Mouse (Mus musculus): ENCODE measurements around the gene Kcnv2. TPM values are rescaled to one million over a fixed set of nuclear protein-coding genes. Genes with fewer than 3 reads are reported as not detected.

Kcnv2 gene
- polyA plus RNA-seq, 1 experiment from 2014 or later, result not detected

DNA sequence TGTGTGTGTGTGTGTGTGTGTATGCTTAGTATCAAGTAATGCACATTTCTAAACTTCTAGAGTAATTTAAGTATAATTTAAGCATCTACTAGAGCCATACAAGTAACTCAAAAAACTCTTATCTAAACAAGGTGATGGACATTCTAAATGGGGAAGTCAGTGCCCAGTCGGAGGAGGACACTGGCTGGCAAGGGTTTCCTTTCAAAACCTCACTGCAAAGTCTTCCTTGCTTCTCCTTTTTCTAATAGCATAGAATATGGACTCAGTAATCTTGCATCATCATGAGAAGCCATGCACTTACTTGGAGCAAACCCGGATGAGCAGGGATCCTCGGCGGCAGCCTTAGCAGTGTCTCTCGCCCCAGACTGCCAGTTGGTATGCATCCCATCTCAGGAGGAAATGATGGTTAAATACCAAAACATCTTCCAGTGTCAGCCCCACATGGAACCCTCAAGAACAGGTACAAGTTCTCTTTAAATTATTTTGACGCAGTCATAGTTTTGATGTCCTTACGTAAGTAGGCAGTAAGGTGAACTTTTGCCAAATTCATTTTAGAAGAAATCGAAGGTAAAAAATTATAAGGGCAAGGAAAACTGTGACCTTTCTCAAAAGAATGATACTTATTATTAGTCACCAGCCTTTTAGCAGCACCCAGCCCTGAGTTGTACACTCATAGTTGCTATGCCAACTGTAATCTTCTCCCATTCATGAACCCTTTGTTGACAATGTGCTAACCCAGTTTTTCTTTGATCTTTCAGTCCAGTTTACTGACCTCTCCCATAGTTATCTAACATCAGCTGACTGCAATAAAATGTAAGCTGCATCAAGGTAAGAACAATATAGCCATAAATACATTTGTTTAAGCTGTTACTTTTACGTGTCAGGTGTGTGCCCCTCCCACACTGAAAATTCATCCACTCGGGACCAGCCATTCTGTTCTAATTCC is 5.8 kb upstream of the Kcnv2 start:
- no peak for ATAC-seq (ENCODE audit: insufficient read depth, low FRiP score, low TSS enrichment)
- Histone ChIP-seq H3K36me3 (ENCODE audit: control insufficient read depth, insufficient read depth, low read length) (no peaks in the 10 kb centered on the region), H3K4me2 (ENCODE audit: low read depth) (no peak overlapping the region), H3K4me1 (ENCODE audit: control insufficient read depth, insufficient read depth, low read length) (no peaks in the 10 kb centered on the region), H3K27me3 (ENCODE audit: control insufficient read depth, insufficient read depth, low read length) (no peaks in the 10 kb centered on the region), H3K27ac (ENCODE audit: low read depth, low read length) (no peak overlapping the region), H3K4me3 (ENCODE audit: low read depth, low read length) (no peak overlapping the region), H3K9me3 (ENCODE audit: control insufficient read depth, low read length) (no peaks in the 10 kb centered on the region), H3K9ac (ENCODE audit: low read length) (no peak overlapping the region)
- DNase-seq (ENCODE audit: low spot score), result no peak
- 80% methylated on average over 10 of the region's 10 CpGs for WGBS

DNA sequence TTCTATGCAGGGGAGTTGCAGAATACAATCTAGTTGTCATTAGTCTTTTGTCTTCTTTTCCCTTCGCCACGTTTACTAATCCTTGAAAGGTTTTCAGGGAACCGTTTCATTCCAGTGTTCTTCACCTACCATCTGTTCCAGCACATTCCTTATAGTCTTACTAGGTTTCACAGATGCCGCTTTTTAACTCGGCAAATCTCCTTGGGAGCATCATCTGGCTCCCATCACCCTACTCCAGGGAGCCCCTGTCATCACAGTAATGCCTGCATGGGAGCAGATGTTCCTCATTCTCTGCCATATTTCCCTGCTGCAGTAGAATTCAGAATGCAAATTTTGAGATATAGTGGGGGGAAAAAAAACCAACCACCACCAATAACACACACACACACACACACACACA is 5.1 kb upstream of the Kcnv2 start:
- ATAC-seq (ENCODE audit: insufficient read depth, low FRiP score, low TSS enrichment), result no peak
- H3K4me2 ChIP-seq (ENCODE audit: low read depth), result no peak overlapping the region
- WGBS, result 38% methylated on average over 5 of the region's 5 CpGs

DNA sequence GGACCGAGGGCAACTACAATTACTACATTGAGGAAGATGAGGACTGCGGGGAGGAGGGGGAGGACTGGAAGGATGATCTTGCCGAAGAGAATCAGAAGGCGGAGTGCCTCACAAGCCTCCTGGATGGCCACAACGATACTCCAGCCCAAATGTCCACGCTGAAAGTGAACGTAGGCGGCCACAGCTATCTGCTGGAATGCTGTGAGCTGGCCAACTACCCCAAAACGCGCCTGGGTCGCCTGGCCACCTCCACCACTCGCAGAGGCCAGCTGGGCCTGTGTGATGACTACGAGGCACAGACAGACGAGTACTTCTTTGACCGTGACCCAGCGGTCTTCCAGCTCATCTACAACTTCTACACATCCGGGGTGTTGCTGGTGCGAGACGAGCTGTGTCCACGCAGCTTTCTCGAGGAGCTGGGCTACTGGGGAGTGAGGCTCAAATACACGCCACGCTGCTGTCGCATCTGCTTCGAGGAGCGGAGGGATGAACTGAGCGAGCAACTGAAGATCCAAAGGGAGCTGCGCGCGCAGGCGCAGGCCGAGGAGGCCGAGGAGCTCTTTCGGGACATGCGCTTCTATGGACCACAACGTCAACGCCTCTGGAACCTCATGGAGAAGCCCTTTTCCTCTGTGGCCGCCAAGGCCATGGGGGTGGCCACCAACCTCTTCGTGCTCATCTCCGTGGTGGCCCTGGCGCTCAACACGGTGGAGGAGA is 681 bp downstream of the Kcnv2 start:
- Histone ChIP-seq H3K4me3 (ENCODE audit: low read depth, low read length) (no peak overlapping the region), H3K4me2 (ENCODE audit: low read depth) (no peak overlapping the region), H3K27me3 (ENCODE audit: control insufficient read depth, insufficient read depth, low read length) (no peaks in the 10 kb centered on the region), H3K4me1 (ENCODE audit: control insufficient read depth, insufficient read depth, low read length) (no peaks in the 10 kb centered on the region), H3K36me3 (ENCODE audit: control insufficient read depth, insufficient read depth, low read length) (no peaks in the 10 kb centered on the region), H3K27ac (ENCODE audit: low read depth, low read length) (no peak overlapping the region), H3K9me3 (ENCODE audit: control insufficient read depth, low read length) (no peaks in the 10 kb centered on the region), H3K9ac (ENCODE audit: low read length) (no peak overlapping the region)
- ATAC-seq (ENCODE audit: insufficient read depth, low FRiP score, low TSS enrichment) (no peak), DNase-seq (ENCODE audit: low spot score) (no peak)
- WGBS, result 95% methylated on average over 42 of the region's 42 CpGs

More for the DNA sequence above, 5.1 kb upstream of the Kcnv2 start:
- Histone ChIP-seq H3K9ac (ENCODE audit: low read length) (no peak overlapping the region), H3K4me3 (ENCODE audit: low read depth, low read length) (no peak overlapping the region), H3K36me3 (ENCODE audit: control insufficient read depth, insufficient read depth, low read length) (no peaks in the 10 kb centered on the region), H3K4me1 (ENCODE audit: control insufficient read depth, insufficient read depth, low read length) (no peaks in the 10 kb centered on the region), H3K27me3 (ENCODE audit: control insufficient read depth, insufficient read depth, low read length) (no peaks in the 10 kb centered on the region), H3K27ac (ENCODE audit: low read depth, low read length) (no peak overlapping the region), H3K9me3 (ENCODE audit: control insufficient read depth, low read length) (no peaks in the 10 kb centered on the region)
- no peak for DNase-seq (ENCODE audit: low spot score)

DNA sequence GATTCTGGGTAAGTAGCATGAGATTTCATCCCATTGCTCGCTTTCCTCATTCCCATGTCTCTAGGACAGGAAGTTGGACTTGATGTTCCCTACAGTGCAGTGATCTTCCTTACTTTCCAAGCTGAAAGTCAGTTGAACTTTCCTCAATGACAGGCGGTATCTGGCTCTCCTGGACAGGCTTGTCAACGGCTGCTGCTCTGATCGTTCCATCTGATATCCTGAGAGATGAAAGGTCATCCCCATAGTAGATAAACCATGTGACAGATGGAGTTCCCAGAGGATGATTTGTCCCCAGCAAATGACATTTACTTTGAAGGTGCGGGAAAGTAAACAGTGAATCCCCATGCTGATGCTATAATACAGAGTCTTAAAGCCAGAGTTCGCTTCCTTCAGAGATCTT is 3.2 kb downstream of the Kcnv2 start:
- Histone ChIP-seq H3K4me1 (ENCODE audit: control insufficient read depth, insufficient read depth, low read length) (no peaks in the 10 kb centered on the region), H3K4me3 (ENCODE audit: low read depth, low read length) (no peak overlapping the region), H3K36me3 (ENCODE audit: control insufficient read depth, insufficient read depth, low read length) (no peaks in the 10 kb centered on the region), H3K9me3 (ENCODE audit: control insufficient read depth, low read length) (no peaks in the 10 kb centered on the region), H3K9ac (ENCODE audit: low read length) (no peak overlapping the region), H3K27ac (ENCODE audit: low read depth, low read length) (no peak overlapping the region), H3K27me3 (ENCODE audit: control insufficient read depth, insufficient read depth, low read length) (no peaks in the 10 kb centered on the region), H3K4me2 (ENCODE audit: low read depth) (no peak overlapping the region)
- WGBS, result 72% methylated on average over 6 of the region's 6 CpGs
- DNase-seq (ENCODE audit: low spot score) (no peak), ATAC-seq (ENCODE audit: insufficient read depth, low FRiP score, low TSS enrichment) (no peak)

DNA sequence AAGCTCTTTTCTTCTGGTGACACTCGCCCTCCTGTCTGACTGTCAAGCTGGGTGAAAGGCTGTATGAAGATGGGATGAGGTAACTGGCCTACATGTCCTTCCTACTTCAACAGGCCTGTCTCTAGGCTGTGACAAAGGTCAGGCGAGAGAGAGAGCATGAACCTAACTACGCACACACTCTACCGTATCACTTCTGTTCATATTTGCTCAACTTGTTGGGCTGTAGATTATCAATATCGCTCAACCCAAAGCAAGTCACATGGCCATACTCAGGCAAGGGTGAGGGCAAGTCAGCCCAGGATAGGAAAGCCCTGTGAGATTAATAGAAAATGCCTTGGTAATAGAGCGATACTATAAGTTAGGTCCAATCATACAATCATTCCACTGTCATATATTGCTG is 5.2 kb downstream of the Kcnv2 start:
- no peaks in the 10 kb centered on the region for H3K4me1 ChIP-seq (ENCODE audit: control insufficient read depth, insufficient read depth, low read length)
- DNase-seq (ENCODE audit: low spot score) (no peak), ATAC-seq (ENCODE audit: insufficient read depth, low FRiP score, low TSS enrichment) (no peak)
- 92% methylated on average over 6 of the region's 6 CpGs for WGBS
- no peak overlapping the region for H3K4me2 ChIP-seq (ENCODE audit: low read depth)
- H3K4me3 ChIP-seq (ENCODE audit: low read depth, low read length), result no peak overlapping the region
- no peaks in the 10 kb centered on the region for H3K9me3 ChIP-seq (ENCODE audit: control insufficient read depth, low read length)
- H3K27ac ChIP-seq (ENCODE audit: low read depth, low read length), result no peak overlapping the region
- H3K27me3 ChIP-seq (ENCODE audit: control insufficient read depth, insufficient read depth, low read length), result no peaks in the 10 kb centered on the region
- H3K36me3 ChIP-seq (ENCODE audit: control insufficient read depth, insufficient read depth, low read length), result no peaks in the 10 kb centered on the region
- no peak overlapping the region for H3K9ac ChIP-seq (ENCODE audit: low read length)

DNA sequence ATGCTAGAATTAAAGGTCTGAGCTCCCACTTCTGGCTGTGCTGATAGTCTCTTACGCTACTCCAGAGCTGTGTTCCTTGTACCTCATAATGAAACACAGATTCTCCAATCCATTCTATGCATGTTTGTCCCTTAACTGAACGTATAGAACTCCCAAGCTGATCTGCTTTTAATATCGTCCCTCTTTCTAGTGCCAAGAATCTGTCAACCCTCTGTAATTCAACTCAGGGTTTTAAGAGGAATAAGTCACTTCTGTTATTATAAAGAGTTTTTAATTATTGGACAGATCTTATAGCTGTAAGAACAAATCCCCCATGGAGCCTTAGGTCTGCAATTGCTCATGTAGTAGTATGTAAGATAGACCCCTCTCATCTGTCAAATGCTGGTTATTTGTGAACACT is 5.8 kb downstream of the Kcnv2 start:
- DNase-seq (ENCODE audit: low spot score) (no peak), ATAC-seq (ENCODE audit: insufficient read depth, low FRiP score, low TSS enrichment) (no peak)
- Histone ChIP-seq H3K27ac (ENCODE audit: low read depth, low read length) (no peak overlapping the region), H3K4me2 (ENCODE audit: low read depth) (no peak overlapping the region), H3K9me3 (ENCODE audit: control insufficient read depth, low read length) (no peaks in the 10 kb centered on the region), H3K4me3 (ENCODE audit: low read depth, low read length) (no peak overlapping the region), H3K4me1 (ENCODE audit: control insufficient read depth, insufficient read depth, low read length) (no peaks in the 10 kb centered on the region), H3K27me3 (ENCODE audit: control insufficient read depth, insufficient read depth, low read length) (no peaks in the 10 kb centered on the region), H3K9ac (ENCODE audit: low read length) (no peak overlapping the region), H3K36me3 (ENCODE audit: control insufficient read depth, insufficient read depth, low read length) (no peaks in the 10 kb centered on the region)
- WGBS, result 84% methylated on average over 3 of the region's 3 CpGs

DNA sequence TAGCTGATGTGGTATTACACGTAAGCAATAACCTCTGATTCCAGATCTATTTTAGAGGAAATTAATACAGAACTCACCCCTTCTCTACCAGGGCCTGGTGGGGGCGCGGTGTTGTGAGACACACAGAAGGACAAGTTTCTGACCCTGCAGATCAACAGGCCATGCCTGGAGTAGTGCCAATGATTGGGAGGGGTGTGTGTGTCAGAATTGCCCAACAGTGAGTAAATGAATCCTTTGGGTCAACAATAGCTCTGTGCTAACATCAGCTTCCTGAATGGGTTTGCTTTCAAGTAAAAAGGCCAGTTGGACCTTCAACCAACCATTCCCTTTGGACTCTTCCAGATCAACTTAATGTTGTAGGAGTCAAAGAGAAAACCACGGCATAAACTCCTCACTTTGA is 6.3 kb downstream of the Kcnv2 start:
- no peaks in the 10 kb centered on the region for H3K9me3 ChIP-seq (ENCODE audit: control insufficient read depth, low read length)
- no peak overlapping the region for H3K4me2 ChIP-seq (ENCODE audit: low read depth)
- H3K4me3 ChIP-seq (ENCODE audit: low read depth, low read length), result no peak overlapping the region
- no peaks in the 10 kb centered on the region for H3K4me1 ChIP-seq (ENCODE audit: control insufficient read depth, insufficient read depth, low read length)
- DNase-seq (ENCODE audit: low spot score) (no peak), ATAC-seq (ENCODE audit: insufficient read depth, low FRiP score, low TSS enrichment) (no peak)
- H3K36me3 ChIP-seq (ENCODE audit: control insufficient read depth, insufficient read depth, low read length), result no peaks in the 10 kb centered on the region
- H3K9ac ChIP-seq (ENCODE audit: low read length), result no peak overlapping the region
- no peak overlapping the region for H3K27ac ChIP-seq (ENCODE audit: low read depth, low read length)
- 94% methylated on average over 4 of the region's 4 CpGs for WGBS
- H3K27me3 ChIP-seq (ENCODE audit: control insufficient read depth, insufficient read depth, low read length), result no peaks in the 10 kb centered on the region

DNA sequence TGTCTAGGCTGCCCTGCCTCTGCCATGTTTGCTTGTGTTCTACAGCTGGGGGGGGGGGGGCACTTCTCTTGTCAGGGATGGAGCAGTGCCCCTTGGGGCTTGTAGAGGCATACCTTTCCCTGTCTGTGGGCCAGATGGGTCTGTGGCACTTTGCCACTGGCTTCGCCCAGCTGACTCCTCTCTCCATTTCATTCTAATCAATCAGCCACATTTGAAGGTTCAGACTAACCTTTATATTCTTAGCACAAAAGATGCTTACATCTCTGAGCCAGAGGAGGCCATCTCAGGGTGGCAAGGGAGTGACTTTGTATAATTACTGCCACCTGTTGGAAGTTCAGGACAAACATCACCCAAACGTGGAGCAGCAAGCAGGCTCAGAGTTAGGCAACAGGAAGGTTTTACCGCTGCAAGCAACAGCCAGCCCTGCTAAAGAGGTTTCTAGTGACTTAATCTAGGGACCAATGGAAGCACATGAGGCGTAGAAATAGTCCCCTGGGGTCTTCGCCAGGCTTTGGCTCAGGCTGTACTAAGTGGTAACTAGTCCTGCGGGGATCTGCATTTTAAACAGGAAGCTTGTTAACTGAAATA is 9.9 kb downstream of the Kcnv2 start:
- Histone ChIP-seq H3K36me3 (ENCODE audit: control insufficient read depth, insufficient read depth, low read length) (no peaks in the 10 kb centered on the region), H3K4me3 (ENCODE audit: low read depth, low read length) (no peak overlapping the region), H3K27me3 (ENCODE audit: control insufficient read depth, insufficient read depth, low read length) (no peaks in the 10 kb centered on the region), H3K9ac (ENCODE audit: low read length) (no peak overlapping the region), H3K27ac (ENCODE audit: low read depth, low read length) (no peak overlapping the region), H3K9me3 (ENCODE audit: control insufficient read depth, low read length) (no peaks in the 10 kb centered on the region), H3K4me2 (ENCODE audit: low read depth) (no peak overlapping the region), H3K4me1 (ENCODE audit: control insufficient read depth, insufficient read depth, low read length) (no peaks in the 10 kb centered on the region)
- 56% methylated on average over 6 of the region's 6 CpGs for WGBS
- DNase-seq (ENCODE audit: low spot score) (no peak), ATAC-seq (ENCODE audit: insufficient read depth, low FRiP score, low TSS enrichment) (no peak)

All from neural tube, embryonic 11.5 days (tissue).